Mouse (Mus musculus) spleen, postnatal 14 days (tissue): ENCODE measurements around the gene Zfp248.

ENCODE experiments used
- DNase-seq, 2 experiments: peaks; one replicate each; pipeline ENCODE4 v3.0.0; 2021 to 2022; ENCODE audit warnings: low spot score in 2 of 2

Zfp248 gene

DNA sequence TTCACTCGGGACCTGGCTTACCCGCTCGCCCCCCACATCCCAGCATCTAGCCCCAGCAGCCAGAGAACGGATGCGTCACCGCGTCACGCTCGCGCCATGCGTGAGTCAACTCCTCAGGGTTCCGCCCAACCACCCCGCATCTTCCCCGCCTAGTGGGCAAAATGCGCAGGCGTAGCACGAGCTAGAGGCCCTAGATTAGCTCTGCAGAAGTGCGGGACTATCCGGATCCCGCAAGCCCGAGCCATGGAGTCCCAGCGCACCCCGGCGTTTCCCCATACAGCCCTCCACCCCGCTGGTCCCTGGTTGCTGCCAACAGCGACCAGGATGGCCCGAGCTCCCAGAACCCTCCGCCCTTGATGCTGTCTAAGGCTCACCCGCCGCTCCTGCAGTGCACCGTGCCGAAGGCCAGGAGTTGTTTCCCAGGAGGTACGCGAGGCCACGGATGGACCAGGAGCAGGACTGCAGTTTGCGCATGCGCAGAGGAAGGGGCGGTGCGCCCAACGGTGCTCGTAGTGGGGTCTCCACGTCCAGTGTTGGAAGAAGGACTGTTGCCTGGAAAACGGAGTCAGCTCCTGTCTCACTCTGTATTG, at the start of gene Zfp248:
Gene Zfp248 (minus strand): TSS at position 487 of the 590 bp plus-strand sequence.
- DNase-seq: peak; percentile 21 to 58

DNA sequence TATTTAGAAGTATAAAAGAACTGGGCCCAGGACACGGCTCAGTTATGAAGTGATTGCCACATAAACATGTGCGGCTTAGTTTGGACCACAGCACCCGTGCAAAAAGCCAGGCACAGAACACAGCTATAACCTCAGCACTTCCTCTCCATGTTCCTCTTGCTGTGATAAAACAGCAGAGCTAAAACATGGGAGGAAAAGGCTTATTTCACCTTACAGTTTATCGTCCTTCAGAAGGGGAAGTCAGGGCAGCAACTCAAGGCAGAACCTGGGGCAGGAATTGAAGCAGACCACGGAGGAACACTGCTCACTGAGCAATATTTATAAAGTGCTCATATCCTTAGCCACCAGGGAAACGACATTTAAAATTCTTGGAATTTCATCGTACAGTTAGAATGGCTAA, 43.7 kb upstream of the Zfp248 start:
- DNase-seq: no peak

DNA sequence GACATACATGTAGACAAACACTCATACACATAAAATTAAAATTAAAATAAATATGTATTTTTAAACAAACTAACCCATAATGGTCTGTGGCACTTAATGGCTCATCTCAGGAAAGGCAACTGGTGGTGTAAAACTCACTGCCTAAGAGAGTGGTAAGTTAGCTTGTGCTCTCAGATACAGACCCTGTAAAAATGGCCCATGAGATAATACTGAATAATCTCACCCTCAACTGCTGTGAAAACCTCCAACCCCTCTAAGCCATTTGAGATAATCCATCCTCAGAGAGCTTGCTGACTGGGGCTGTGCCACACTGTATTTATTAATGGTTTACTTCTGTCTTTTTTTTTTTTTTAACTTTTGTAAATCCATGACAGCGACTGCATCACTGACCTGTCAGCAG, 26.8 kb upstream of the Zfp248 start:
- DNase-seq: no peak

DNA sequence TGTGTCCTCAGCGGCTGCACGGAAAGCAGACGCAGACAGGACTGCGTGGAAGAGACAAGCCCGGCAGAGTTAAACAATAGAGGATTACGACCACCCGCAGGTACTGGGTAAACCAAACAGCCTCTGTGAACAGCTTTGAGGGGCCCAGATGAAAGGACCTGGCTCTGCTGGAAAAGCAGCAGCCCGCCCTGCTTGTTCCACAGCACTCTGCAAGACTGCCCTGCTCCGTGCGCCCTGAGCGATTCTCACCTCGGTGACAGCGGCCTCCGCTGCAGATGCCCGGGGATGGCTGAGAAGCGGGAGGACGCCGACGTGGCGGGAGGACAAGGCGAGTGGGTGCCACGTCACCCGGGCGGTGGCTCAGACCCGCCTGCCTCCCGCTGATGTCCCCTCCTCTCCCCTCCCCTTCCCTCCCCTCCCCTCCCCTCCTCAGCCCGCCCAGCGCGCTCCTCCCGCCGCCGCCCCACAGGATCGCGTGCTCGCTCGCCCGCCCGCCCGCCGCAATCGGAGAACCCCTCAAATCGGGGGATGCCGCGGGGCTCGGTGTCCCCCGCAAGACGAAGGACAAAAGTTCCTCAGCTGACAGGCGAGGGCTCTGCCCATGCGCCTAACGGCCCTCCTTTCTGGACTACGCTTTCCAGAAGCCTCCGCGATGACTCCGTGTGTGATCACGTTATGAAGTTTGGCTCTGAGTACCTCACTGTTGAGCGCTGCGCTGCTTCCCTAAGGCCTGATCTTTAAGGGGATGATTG, 23.8 kb upstream of the Zfp248 start, which contains the start of gene Zfp9:
Gene Zfp9 (minus strand): TSS at position 364 of the 752 bp plus-strand sequence.
- DNase-seq: peak; percentile 12 to 14

DNA sequence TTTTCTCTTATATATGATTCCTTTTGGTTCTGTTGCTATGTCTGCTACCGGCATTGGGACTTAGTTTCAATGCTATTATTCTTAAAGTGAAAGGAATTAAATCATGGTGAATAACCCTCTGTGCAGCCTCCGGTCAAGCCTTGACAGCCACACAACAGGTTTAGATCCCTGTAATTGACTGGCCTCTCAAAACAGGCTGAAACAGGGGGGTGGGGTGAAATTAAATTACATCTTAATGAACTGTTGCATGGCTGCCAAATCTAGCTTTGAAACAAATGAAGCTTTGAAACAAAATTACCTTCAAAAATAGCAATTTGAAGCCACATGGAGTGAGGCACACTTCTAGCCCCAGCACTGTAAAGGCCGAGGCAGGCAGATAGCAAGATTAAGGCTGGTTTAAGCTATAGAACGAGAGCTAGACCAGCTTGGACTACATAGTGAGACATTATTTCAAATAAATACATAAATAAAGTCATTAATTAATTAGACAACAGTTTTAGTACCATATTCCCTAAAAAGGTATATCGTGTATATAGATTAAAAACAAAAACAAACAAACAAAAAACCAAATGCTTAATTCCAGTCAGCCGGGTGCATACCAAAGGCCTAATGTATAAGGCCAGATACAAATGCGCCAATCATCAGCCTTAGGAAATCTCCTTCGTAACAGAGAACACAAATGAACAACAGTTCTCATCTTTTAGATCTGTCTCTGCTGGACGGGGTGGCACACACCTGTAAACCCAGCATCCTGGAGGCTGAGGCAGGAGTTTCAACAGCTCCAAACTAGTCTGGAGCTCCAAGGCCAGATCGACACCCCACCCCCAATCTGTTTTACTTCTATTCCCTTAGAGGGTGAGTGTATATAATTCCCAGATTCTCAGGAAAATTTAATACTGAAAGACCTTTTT, 22.8 kb upstream of the Zfp248 start:
- DNase-seq: no peak

DNA sequence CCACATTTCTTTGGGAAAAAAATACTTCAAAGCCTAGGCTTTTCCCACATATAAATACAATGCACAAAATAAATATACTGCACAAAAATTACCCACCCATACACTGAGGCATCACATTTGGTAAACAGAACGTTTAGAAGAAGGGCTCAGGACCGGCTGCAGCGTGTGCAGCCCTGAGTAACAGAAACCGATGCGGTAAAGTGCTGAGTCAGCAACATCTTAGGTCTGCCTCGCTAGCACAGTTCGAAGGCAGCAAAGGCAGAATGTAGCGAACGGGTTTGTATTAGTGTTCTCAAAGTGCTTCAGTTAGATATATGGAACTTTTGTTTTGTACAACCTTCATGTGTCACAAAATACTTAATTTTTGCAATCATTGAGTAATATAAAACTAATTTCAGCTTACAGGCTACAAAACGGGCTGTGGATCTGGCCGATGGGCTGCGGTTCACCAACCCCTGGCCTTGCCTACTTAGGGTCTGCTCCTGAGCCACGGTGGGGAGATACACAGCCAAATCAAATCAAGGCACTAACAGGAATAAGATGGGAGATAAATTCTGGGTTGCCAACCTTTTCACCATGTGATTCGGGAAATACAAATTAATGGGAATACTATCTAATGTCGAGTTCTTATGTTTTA, 6.9 kb upstream of the Zfp248 start:
- DNase-seq: no peak

DNA sequence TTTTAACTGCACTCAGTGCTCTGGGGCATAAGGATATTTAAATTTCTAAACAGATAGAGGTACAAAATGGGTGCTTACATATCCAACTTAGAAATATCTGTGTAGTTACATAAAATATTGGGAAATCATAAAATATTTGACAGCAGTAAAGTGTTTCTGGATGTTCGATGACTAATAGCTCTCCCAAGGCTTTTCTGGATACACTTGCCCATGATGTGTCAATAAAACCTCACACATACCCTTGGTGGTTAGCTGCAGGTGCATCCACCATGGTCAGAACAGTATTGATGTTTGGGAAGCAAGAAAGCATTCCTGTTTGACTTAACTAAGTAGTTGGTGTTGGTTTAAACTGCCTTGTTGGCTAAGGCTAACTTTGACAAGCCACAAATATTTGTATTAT, 2.4 kb upstream of the Zfp248 start:
- no peak for DNase-seq

DNA sequence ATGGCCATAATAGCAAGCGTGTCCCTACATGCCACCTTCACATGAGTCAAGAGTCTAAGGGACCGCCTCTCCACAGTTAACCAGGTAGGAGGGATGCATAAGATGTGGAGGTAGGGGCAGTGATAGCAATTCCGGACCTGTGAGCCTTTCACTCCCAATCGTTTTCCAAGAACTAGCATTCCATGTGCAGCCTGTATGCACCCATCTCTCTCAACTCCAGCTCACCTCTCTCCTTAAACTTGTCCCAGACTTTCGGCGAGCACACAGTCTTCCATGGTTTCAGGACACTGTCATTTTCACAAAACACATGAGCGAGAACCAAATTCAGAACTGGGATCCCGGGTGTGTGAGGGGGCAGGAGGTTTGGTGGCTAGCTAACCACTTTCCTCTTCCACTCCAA, 876 bp downstream of the Zfp248 start:
- DNase-seq: no peak

DNA sequence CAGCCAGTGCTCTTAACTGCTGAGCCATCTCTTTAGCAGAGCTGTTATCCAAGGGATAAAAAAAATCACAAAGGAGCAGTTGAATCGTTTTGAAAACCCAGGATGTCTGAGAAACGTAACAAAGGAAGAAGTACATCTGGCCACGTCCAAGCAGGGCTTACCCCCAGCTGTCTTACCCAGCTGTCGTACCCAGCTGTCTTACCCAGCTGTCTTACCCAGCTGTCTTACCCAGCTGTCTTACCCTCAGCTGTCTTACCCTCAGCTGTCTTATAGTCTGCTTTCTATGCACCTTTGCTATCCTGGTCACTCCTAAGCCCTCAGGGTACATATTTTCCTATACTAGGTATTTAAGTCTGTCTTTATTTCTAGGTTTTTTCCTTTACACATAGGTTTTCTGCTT, 23.8 kb downstream of the Zfp248 start:
- no peak for DNase-seq

DNA sequence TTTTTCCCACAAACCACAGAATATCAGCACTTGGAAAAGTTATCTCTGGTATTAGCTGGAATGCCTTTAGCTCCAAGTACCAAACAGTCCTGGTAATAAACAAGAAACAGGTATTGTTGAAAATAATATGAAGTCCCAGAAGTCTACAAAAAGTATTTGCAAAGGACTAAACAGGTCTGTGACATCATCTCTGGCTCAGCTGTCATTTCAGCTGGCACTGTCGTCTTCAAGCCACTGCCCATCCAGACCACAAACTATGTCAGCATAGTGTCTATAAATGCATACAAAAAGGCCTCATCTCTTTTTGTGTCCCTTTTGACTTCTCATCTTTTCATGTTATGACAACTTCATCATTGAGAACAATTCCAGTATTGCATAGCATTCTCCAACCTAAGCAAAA, 28.7 kb downstream of the Zfp248 start:
- no peak for DNase-seq

DNA sequence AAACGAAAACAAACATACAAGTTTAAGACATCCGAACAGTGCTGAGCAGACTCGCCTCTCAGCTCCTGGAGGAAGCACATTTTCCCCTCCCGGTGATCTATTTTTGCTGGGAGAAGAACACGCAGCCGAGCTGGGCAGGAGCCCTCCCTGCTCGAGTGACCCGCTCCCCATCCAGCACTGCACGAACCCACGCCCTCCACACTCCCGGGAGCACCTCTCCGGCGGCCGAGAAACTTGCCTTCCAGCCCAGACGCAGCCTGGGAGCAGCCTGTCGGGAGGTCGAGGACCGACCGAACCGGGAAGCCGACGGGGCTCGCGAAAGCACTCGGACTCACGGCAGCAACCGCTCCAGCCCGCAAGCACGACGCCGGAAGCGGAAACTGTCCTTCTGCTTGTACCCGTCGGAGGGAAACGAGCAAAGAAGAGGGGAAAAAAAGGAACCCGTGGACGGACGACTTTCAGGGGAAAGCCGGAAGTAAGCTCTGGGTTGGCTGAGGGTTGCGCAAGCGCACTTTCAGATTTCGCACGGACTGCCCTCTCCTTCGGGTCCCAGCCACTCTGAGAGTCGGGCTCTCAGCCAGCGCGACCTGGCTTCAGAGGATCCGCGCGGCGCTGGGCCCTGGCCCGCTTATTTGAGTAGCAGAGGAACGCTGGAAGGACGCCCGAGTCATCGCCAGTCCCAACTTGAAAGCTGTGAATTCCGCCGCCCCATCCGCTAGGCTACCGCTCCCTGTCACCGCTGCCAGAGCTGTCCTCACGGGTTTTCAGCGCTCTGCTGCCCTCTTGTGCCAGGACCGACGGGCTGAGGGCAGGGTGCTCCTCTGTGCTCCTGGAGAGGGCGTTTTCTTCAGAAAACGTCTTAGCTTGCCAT, 36.0 kb downstream of the Zfp248 start, which contains the start of gene Bms1:
Gene Bms1 (minus strand): TSS at position 425 of the 871 bp plus-strand sequence.
- DNase-seq: peak; percentile 79 to 87

DNA sequence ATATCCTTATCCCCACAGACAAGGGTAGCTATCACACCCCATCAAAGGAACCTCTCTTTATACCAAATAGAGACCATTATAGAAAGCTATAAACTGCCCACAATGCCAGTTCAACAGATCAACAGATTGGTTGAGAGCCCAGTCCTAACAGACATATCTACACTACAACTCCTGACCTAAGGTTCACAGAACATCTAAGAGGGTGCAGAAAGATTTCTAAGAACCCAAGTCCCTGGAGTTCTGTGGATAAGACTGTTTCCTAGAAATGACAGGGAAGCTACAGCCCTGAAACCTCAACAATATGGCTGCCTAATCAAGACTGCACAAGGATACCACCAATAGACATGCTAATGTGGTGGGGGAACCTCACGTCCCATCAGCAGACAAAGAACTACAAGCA, 44.9 kb downstream of the Zfp248 start:
- no peak for DNase-seq

DNA sequence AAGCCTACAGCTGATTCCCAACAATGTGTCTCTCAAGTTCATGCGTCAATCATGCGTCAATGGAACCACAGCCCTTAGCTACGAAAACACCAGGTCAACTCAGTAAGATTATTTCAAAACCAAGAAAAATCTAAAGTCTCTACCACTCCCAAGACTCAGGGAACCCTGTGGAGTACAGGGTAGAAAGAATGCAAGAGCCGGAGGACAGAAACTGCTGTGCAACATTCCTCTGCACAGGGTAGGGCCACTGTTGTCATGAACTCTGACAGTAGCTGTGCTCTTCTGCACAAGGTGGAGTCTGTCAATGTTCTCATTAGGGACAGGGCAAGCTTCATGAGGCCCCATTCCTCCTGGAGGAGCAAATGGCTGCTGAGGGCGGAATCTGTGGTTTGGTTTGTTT, 46.8 kb downstream of the Zfp248 start:
- DNase-seq: no peak

DNA sequence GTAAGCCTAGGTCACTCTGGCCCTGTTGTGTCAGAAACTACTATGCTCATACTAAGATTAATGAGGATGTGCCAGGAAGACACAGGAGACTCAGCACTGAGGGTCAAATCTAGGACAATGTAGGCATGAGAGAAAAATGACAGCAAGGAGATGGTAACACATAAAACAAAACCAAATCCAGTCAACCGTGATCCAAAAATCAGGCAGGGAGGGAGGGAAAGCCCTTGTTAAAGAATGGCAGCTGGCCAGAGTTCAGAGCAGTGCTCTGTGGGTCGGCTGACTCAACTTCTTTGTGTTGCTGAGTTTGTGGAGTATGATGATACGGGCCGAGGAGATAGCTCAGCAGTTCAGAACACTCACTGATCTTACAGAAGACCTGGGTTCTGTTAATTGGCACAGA, 48.9 kb downstream of the Zfp248 start:
- DNase-seq: no peak

DNA sequence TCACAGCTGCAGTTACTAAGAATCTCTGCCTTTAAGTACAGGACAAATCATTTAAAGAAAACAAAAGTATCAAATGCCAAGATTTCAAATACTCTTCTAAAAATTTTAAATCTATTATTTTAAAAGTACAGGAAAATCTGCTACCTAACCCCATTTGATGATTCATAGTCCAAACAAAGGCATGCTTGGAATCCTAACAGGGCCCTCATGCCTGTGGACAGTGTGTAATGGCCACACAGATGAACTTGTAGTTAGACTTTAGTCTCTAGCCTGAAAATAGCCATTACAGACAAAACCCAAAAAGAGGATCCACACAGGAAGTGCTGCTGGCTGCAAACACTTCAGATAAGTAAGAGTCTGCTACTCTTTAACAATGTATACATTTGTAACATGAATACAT, 64.6 kb downstream of the Zfp248 start:
- DNase-seq: no peak

DNA sequence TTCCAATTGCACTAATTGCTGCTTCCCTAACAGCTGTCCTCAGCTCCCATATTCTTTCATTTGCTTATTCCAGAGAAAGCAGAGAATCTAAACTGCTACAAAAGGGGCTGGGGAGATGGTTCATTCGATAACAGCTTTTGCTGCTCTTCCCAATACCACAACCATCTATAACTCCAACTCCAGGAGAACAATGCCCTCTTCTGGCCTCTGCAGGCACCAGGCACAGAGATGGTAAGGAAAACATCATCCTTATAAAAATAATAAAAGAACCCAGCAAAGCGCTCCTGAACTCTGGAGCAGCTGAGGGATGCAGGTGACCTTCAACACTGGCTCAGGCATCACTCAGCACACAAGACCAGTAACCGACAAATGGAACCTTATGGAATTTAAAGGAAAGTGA, 69.4 kb downstream of the Zfp248 start:
- DNase-seq: no peak

DNA sequence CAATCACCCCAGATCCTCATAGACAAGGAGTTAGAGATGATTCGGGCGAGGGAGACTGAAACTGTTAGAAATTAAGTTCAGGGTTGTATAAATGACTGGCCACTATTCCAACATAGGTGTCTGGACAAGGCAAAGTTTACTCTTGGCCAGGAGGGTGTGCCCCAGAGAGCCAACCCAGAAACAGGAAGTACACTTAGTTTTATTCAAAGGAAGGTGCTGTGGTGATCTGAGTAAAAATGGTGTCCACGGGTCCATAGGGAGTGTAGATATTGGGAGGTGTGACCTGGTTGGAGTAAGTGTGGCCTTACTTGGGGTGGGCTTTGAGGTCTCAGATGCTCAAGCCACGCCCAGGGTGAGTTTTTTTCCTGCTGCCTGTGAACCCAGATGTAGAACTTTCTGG, 74.1 kb downstream of the Zfp248 start:
- DNase-seq: no peak

DNA sequence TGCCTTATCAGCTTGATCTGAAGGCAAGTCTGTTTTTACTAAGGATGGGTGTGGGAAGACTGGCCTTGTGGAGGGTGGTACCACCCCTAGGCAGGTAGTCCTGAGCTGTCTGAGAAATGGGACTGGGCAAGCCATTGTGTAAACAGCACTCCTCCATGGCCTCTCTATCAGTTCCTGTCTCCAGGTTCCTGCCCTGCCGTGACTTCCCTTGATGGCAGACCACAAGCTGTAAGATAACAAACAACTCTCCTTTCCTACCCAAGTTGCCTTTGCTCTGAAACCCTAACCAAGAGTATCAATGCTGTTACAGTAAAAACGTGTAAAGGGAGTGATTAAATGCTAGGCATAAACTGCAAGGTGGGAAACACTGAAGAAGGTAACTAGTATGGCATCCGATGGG, 74.7 kb downstream of the Zfp248 start:
- no peak for DNase-seq

DNA sequence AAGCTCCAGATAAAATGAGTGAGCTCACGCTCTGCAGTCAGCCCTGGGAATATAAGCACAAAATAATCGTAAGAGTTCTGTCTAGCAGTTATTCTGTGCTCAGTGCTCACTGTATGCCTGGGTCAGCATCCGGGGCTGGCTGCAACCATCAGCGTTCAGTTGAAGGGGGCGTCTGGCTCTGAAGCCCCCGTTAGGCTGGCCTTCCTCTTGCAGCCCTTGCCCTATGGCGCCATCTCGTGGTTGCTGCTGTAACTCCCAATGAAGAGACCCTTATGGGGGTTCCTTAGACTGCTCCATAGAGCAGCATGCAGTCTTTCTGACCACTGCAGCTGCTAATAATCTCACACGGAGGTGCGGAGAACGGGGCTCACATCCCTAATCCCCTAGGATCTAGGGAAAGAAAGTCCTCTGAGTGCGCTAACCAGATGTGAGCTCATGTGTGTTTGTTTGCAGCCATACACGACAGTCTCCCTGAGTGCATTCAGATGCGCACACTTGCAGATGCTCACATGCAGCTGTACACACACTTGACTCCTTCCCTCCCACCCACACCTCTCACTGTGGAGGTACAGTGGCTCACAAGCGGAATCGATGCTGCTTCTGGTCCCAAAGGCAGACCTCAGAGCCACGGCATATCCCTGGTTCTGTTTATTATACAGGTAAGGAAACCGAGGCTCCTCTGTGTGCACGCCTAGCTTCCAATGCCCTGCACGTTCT, 75.7 kb downstream of the Zfp248 start:
- peak; percentile 13 to 35 for DNase-seq

DNA sequence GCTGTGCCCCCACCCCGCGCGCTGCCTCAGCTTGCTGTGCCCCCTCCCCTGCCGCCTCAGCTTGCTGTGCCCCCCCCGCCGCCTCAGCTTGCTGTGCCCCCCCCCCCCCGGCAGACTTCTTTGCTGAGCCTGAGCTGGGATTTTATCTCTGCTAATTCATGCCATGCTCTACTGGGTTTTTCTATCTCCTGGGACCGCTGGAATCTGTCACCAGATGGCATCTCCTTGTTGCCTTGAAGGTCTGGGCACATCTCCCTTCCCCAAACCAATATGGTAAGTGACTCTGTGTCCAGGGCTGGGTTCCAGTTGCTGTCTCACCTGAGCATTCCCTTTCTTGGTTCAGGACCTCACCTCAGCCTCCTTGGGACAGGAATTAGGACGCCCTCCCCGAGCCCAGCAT, 77.7 kb downstream of the Zfp248 start:
- DNase-seq: no peak
